Mouse (Mus musculus): ENCODE measurements around the gene Uox. TPM values are rescaled to one million over a fixed set of nuclear protein-coding genes. Genes with fewer than 3 reads are reported as not detected.

The Uox gene
- polyA plus RNA-seq, 1 experiment from 2014 or later, result 1.8 TPM

DNA sequence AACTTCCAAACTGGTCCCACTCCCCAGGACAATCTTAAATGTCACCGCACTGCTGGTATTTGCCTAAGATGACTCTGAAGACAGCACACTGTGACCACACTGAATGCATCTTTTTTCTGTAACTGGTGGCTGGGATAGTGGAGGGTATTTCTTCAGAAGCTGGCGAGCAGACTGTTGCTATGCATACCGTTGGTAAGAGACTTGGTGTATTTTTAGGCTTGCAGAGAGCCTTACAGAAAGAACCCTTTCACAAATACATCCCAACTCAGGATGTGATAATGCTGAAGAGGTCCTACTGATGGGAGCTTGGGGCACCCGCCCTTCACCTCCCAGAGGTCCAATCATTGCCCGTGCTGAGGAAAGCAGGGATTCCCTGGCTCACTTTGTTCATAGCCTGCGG, 12.7 kb upstream of the Uox start:
- 91% methylated on average over 6 of the region's 6 CpGs for WGBS
- H3K4me3 ChIP-seq (ENCODE audit: low read length), result no peak overlapping the region
- H3K4me2 ChIP-seq (ENCODE audit: low read depth, low read length), result no peak overlapping the region
- H3K27ac ChIP-seq (ENCODE audit: low read length), result no peak overlapping the region
- no peak overlapping the region for H3K9ac ChIP-seq (ENCODE audit: low read depth, low read length)
- no peaks in the 10 kb centered on the region for H3K27me3 ChIP-seq (replicated peaks; ENCODE audit: control insufficient read depth, insufficient read depth, low read length)
- no peaks in the 10 kb centered on the region for H3K36me3 ChIP-seq (ENCODE audit: control insufficient read depth, insufficient read depth, low read length)
- H3K4me1 ChIP-seq (ENCODE audit: control insufficient read depth, insufficient read depth, low read length), result no peaks in the 10 kb centered on the region
- no peak for ATAC-seq
- no peaks in the 10 kb centered on the region for H3K9me3 ChIP-seq (ENCODE audit: control insufficient read depth, low read length)

DNA sequence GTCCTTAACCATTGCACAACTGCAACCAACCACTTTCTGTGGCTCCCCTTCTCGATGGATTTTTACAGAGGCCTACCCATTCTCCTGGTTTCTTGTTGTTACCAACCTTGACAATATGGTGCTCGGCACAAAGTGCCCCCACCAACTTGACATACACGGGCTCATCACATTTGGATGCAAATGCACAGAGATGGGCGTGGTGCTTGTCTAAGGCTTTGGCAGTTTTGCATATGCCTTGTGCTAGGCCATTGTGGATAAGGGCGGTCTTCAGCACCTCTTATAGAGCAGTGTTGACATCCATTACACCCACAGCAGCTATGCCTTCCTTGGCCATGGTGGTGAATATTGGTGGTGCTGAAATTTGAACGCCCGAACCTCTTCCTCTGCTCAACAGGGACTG, 7.3 kb upstream of the Uox start:
- 86% methylated on average over 7 of the region's 7 CpGs for WGBS
- no peak overlapping the region for H3K9ac ChIP-seq (ENCODE audit: low read depth, low read length)

DNA sequence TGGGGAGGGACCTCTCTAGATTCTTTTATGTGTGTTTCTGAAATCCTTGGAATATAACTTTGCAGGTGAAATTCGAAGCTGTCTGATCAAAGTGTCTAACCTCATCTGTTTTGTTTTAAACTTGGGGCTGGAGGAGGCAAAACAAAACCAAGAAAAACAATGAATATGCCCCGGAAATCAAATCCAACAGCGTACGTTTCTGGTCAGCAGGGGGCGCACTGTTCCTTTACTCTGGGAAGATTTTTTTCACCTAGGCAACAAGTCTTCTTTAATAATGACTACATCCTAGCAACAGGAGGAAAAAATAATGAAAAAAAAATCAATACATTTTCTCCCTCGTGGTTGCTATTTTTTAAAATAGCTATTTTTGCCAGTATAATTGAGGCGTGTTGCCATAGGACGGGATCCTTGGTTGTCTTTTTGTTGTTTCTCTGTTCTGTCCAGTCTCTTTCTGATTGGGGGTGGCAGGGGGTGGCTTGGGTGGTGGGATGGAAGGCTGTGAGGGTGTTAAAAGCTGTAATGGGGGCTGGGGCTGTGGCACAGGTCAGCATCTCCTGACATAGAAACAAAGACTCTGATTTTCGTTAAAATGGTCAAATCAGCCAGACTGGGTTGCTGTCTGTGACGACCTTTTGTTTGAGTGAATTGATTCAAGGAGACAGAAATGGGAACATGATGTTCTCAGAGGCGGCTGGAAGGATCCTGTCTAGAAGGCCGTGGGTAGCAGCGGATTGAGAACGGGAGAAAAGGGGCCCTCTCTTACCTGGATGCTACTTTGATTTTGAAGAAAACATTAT, 5.8 kb upstream of the Uox start:
- Histone ChIP-seq H3K9ac (ENCODE audit: low read depth, low read length) (no peak overlapping the region), H3K27ac (ENCODE audit: low read length) (no peak overlapping the region), H3K9me3 (ENCODE audit: control insufficient read depth, low read length) (no peaks in the 10 kb centered on the region), H3K27me3 (replicated peaks; ENCODE audit: control insufficient read depth, insufficient read depth, low read length) (no peaks in the 10 kb centered on the region), H3K4me1 (ENCODE audit: control insufficient read depth, insufficient read depth, low read length) (no peaks in the 10 kb centered on the region), H3K4me3 (ENCODE audit: low read length) (no peak overlapping the region), H3K36me3 (ENCODE audit: control insufficient read depth, insufficient read depth, low read length) (no peaks in the 10 kb centered on the region), H3K4me2 (ENCODE audit: low read depth, low read length) (no peak overlapping the region)
- ATAC-seq, result no peak
- WGBS, result 40% methylated on average over 14 of the region's 14 CpGs

More for the DNA sequence above, 7.3 kb upstream of the Uox start:
- Histone ChIP-seq H3K27ac (ENCODE audit: low read length) (no peak overlapping the region), H3K4me3 (ENCODE audit: low read length) (no peak overlapping the region), H3K27me3 (replicated peaks; ENCODE audit: control insufficient read depth, insufficient read depth, low read length) (no peaks in the 10 kb centered on the region), H3K36me3 (ENCODE audit: control insufficient read depth, insufficient read depth, low read length) (no peaks in the 10 kb centered on the region), H3K4me1 (ENCODE audit: control insufficient read depth, insufficient read depth, low read length) (no peaks in the 10 kb centered on the region), H3K9me3 (ENCODE audit: control insufficient read depth, low read length) (no peaks in the 10 kb centered on the region), H3K4me2 (ENCODE audit: low read depth, low read length) (no peak overlapping the region)
- ATAC-seq, result no peak

DNA sequence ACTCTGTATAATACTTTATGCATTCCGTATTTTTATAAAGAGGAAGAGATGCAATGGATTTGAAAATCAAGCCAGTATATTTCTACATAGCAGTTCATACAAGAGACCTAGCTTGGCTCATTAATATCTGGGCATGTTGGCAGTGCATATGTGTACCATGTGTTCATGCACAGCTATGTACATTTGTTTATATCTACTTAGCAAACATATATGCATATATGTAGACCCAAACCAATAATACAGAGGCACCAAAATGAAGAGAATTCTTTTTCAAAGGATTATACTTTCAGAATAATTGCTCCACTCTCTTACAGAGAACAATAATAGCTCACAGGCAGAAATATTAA, 5.2 kb upstream of the Uox start:
- Histone ChIP-seq H3K4me3 (ENCODE audit: low read length) (no peak overlapping the region), H3K27ac (ENCODE audit: low read length) (no peak overlapping the region), H3K27me3 (replicated peaks; ENCODE audit: control insufficient read depth, insufficient read depth, low read length) (no peaks in the 10 kb centered on the region), H3K9me3 (ENCODE audit: control insufficient read depth, low read length) (no peaks in the 10 kb centered on the region), H3K9ac (ENCODE audit: low read depth, low read length) (no peak overlapping the region), H3K4me2 (ENCODE audit: low read depth, low read length) (no peak overlapping the region), H3K36me3 (ENCODE audit: control insufficient read depth, insufficient read depth, low read length) (no peaks in the 10 kb centered on the region), H3K4me1 (ENCODE audit: control insufficient read depth, insufficient read depth, low read length) (no peaks in the 10 kb centered on the region)
- 90% methylated on average over 1 of the region's 1 CpGs for WGBS
- no peak for ATAC-seq

DNA sequence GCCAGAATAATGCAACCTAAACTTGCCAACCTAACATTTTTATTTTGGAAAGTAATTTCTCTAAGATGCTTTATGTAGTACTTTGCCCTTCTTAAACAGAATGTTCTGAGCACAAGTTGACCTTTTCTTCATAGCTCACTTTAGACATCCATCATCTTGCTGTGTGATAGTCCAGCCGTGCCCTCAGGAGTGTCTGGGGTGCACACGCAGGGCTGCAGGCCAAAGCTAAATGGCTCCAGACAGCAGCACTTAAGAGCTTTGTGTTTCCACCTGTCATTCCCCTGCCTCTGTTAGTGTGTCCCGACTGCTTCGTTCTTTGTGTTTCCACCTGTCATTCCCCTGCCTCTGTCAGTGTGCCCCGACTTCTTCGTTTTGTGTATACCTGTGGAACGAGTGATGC, 2.9 kb upstream of the Uox start:
- no peak overlapping the region for H3K27ac ChIP-seq (ENCODE audit: low read length)
- no peaks in the 10 kb centered on the region for H3K4me1 ChIP-seq (ENCODE audit: control insufficient read depth, insufficient read depth, low read length)
- no peak overlapping the region for H3K4me2 ChIP-seq (ENCODE audit: low read depth, low read length)
- H3K36me3 ChIP-seq (ENCODE audit: control insufficient read depth, insufficient read depth, low read length), result no peaks in the 10 kb centered on the region
- H3K4me3 ChIP-seq (ENCODE audit: low read length), result no peak overlapping the region
- no peak overlapping the region for H3K9ac ChIP-seq (ENCODE audit: low read depth, low read length)
- WGBS, result 58% methylated on average over 7 of the region's 7 CpGs
- H3K9me3 ChIP-seq (ENCODE audit: control insufficient read depth, low read length), result no peaks in the 10 kb centered on the region
- no peak for ATAC-seq
- no peaks in the 10 kb centered on the region for H3K27me3 ChIP-seq (replicated peaks; ENCODE audit: control insufficient read depth, insufficient read depth, low read length)

DNA sequence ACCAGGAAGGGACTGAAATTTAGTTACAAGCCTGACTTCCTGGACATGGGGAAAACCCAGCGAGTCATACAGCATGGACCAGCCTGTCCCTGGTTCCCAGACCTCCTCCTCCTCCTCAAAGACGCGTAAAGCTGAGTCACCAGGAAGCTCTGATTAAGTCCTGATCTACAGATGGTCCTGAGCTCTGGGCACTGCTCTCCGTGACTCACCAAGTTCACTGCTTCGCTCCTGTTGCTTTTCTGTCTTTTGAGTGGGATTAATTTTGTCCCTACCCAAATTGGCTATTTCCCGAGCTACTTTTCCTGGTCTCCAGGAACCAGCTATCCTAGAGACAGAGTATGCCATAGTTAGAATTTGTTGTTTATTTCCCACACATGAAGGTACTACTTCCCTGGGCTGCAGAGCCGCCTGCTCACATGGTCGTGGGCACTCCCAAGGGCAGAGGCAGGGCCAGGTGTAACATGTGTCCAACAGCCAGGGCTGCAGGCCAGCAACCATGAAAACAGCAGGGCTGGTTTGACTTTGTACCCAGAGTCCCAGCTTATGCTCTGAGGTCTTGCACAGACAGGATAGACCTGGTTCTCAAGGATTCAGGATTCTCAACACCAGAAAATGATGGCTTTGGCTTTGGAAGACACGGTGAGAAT, 2.2 kb upstream of the Uox start:
- peak; percentile 74 for ATAC-seq
- no peaks in the 10 kb centered on the region for H3K36me3 ChIP-seq (ENCODE audit: control insufficient read depth, insufficient read depth, low read length)
- H3K9me3 ChIP-seq (ENCODE audit: control insufficient read depth, low read length), result no peaks in the 10 kb centered on the region
- H3K27ac ChIP-seq (ENCODE audit: low read length), result no peak overlapping the region
- no peaks in the 10 kb centered on the region for H3K4me1 ChIP-seq (ENCODE audit: control insufficient read depth, insufficient read depth, low read length)
- H3K9ac ChIP-seq (ENCODE audit: low read depth, low read length), result no peak overlapping the region
- 65% methylated on average over 9 of the region's 9 CpGs for WGBS
- H3K4me3 ChIP-seq (ENCODE audit: low read length), result no peak overlapping the region
- H3K27me3 ChIP-seq (replicated peaks; ENCODE audit: control insufficient read depth, insufficient read depth, low read length), result no peaks in the 10 kb centered on the region
- H3K4me2 ChIP-seq (ENCODE audit: low read depth, low read length), result no peak overlapping the region

DNA sequence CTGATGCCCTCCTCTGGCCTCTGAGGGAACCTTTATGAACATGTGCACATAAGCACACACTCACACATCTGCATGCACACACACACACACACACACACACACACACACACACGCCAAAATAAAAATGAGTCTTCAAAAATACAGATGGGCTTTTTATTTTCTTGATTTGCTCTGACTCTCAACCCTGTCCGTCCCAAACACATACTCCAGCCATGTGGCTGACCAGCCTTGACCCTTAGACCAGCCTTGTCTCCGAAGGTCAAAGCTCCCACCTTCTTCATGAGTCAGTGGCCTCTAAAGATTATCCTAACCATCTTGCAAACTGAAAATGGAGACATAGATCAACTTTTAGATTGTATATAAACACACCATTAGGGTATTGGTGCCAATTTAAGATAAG, 632 bp upstream of the Uox start:
- whole genome bisulfite sequencing, result 93% methylated on average over 3 of the region's 3 CpGs
- H3K9me3 ChIP-seq (ENCODE audit: control insufficient read depth, low read length), result no peaks in the 10 kb centered on the region
- no peaks in the 10 kb centered on the region for H3K4me1 ChIP-seq (ENCODE audit: control insufficient read depth, insufficient read depth, low read length)
- H3K27me3 ChIP-seq (replicated peaks; ENCODE audit: control insufficient read depth, insufficient read depth, low read length), result no peaks in the 10 kb centered on the region
- H3K4me3 ChIP-seq (ENCODE audit: low read length), result no peak overlapping the region
- H3K36me3 ChIP-seq (ENCODE audit: control insufficient read depth, insufficient read depth, low read length), result no peaks in the 10 kb centered on the region
- no peak overlapping the region for H3K27ac ChIP-seq (ENCODE audit: low read length)
- no peak overlapping the region for H3K4me2 ChIP-seq (ENCODE audit: low read depth, low read length)
- no peak overlapping the region for H3K9ac ChIP-seq (ENCODE audit: low read depth, low read length)
- ATAC-seq, result no peak

DNA sequence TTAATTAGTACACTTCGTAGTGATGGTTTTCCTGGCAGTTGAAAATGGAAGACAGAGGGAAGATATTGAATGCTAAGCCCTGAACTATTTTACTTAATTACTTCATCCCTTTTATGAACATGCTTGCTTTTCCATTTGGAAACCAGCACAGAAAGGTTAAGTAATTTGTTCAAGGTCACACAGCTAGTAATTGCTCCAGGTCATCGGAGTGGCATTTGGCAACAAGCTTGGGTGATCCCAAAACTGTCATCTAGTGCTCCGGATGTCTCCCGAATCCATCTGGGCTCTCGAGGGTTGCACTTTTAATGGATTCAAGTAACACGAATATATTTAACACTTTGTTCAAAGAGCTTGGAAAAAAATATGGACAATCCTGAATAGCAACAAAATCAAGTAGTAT, 713 bp downstream of the Uox start:
- no peak overlapping the region for H3K9ac ChIP-seq (ENCODE audit: low read depth, low read length)

DNA sequence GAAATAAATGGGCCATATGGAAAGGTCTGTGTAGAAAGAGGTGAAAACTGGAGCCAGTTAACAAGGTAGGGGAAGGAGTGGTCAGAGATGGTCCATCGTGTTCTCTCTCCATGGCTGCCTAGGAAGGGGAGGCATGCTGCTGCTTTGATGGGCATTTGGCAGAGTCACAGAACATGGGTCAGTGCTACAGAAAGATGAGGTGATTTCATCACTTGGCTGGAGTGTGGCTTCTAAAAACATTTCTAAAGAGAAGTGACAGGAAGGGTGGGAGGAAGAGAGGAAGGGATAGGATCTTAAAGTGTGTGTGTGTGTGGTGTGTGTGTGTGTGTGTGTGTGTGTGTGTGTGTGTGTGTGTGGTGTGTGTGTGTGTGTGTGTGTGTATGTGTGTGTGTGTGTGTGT, 1.1 kb downstream of the Uox start:
- ATAC-seq, result no peak
- Histone ChIP-seq H3K4me3 (ENCODE audit: low read length) (no peak overlapping the region), H3K4me1 (ENCODE audit: control insufficient read depth, insufficient read depth, low read length) (no peaks in the 10 kb centered on the region), H3K27me3 (replicated peaks; ENCODE audit: control insufficient read depth, insufficient read depth, low read length) (no peaks in the 10 kb centered on the region), H3K36me3 (ENCODE audit: control insufficient read depth, insufficient read depth, low read length) (no peaks in the 10 kb centered on the region), H3K9me3 (ENCODE audit: control insufficient read depth, low read length) (no peaks in the 10 kb centered on the region), H3K9ac (ENCODE audit: low read depth, low read length) (no peak overlapping the region), H3K27ac (ENCODE audit: low read length) (no peak overlapping the region), H3K4me2 (ENCODE audit: low read depth, low read length) (no peak overlapping the region)
- WGBS, result 73% methylated on average over 1 of the region's 1 CpGs

More for the DNA sequence above, 713 bp downstream of the Uox start:
- Histone ChIP-seq H3K27me3 (replicated peaks; ENCODE audit: control insufficient read depth, insufficient read depth, low read length) (no peaks in the 10 kb centered on the region), H3K4me2 (ENCODE audit: low read depth, low read length) (no peak overlapping the region), H3K4me1 (ENCODE audit: control insufficient read depth, insufficient read depth, low read length) (no peaks in the 10 kb centered on the region), H3K9me3 (ENCODE audit: control insufficient read depth, low read length) (no peaks in the 10 kb centered on the region), H3K36me3 (ENCODE audit: control insufficient read depth, insufficient read depth, low read length) (no peaks in the 10 kb centered on the region), H3K27ac (ENCODE audit: low read length) (no peak overlapping the region), H3K4me3 (ENCODE audit: low read length) (no peak overlapping the region)
- ATAC-seq, result no peak
- WGBS, result 81% methylated on average over 6 of the region's 6 CpGs

DNA sequence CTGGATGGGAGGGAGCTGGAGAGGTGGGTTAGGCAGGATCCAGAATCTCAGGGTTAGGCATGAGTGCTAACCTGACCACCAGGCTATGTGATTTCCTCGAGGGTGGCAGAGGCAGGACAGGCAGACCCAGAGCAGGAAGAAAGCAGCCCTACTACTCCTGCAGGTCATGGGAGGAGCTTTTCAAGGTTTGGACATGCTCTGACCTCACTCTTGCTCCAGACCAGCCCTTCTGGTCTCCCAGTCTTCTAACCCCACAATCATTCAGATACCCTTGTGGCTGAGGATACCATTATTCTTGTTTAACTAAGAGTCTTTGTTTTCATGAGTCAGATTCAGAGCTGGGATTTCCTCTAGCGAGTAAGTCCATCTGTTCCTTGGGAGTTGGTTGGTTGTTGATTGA, 7.4 kb downstream of the Uox start:
- no peak for ATAC-seq
- H3K4me1 ChIP-seq (ENCODE audit: control insufficient read depth, insufficient read depth, low read length), result no peaks in the 10 kb centered on the region
- no peaks in the 10 kb centered on the region for H3K36me3 ChIP-seq (ENCODE audit: control insufficient read depth, insufficient read depth, low read length)
- 68% methylated on average over 2 of the region's 2 CpGs for WGBS
- no peaks in the 10 kb centered on the region for H3K9me3 ChIP-seq (ENCODE audit: control insufficient read depth, low read length)
- H3K9ac ChIP-seq (ENCODE audit: low read depth, low read length), result no peak overlapping the region
- no peak overlapping the region for H3K27ac ChIP-seq (ENCODE audit: low read length)
- no peaks in the 10 kb centered on the region for H3K27me3 ChIP-seq (replicated peaks; ENCODE audit: control insufficient read depth, insufficient read depth, low read length)
- H3K4me2 ChIP-seq (ENCODE audit: low read depth, low read length), result no peak overlapping the region
- no peak overlapping the region for H3K4me3 ChIP-seq (ENCODE audit: low read length)
